Mouse (Mus musculus) spleen, adult 10 weeks (tissue): ENCODE data around the gene Gm21773. TPM values are rescaled to one million over a fixed set of nuclear protein-coding genes. Genes with fewer than 3 reads are reported as not detected.

Experiments used
- polyA plus RNA-seq: library from polyadenylated mRNA; stranded (reverse); fragments of 350-450 nt; fragmentation: Illumina TruSeq; extraction: RNeasy Lipid Tissue Mini Kit (QIAGEN cat#74804); gene quantifications from one replicate; pipeline ENCODE4 v1.2.3, GENCODE M21; 2015; ENCODE audit warnings: low replicate concordance; ENCODE audit not compliant: insufficient read depth

Gene Gm21773
- not detected for polyA plus RNA-seq

GRCm38 (mm10) chrY:25309260-25309659 lies at the start of gene Gm21773:
Gene Gm21773 (minus strand): TSS chrY:25309360.

